Mouse (Mus musculus) cerebellum, adult 2 months (tissue): Measurements from ENCODE around the gene Smim26. TPM values are rescaled to one million over a fixed set of nuclear protein-coding genes. Genes with fewer than 3 reads are reported as not detected.

Experiments used
- DNase-seq, 2 experiments: peaks; one replicate each; pipeline ENCODE4 v3.0.0; 2021
- H3K27ac ChIP-seq: fragments of 200-500 bp; 2 replicates; pipeline ENCODE4 v1.5.1; 2012; ENCODE audit warnings: low read length, control low read depth, inconsistent platforms; ENCODE audit not compliant: insufficient read depth
- H3K27me3 ChIP-seq: fragments of 200-500 bp; 2 replicates; pipeline ENCODE4 v1.6.1; 2012; ENCODE audit warnings: inconsistent platforms, mild to moderate bottlenecking, low read length, moderate library complexity; ENCODE audit not compliant: control insufficient read depth, insufficient read depth
- H3K4me1 ChIP-seq: fragments of 200-500 bp; 2 replicates; pipeline ENCODE4 v1.6.1; 2011; ENCODE audit warnings: low read length; ENCODE audit not compliant: control insufficient read depth, insufficient read depth
- H3K4me3 ChIP-seq: fragments of 200-500 bp; replicated peaks from 2 replicates; pipeline ENCODE3; 2011; ENCODE audit warnings: mild to moderate bottlenecking, low read depth, low read length, control low read depth; ENCODE audit not compliant: insufficient read depth
- CTCF ChIP-seq: fragments of 200-500 bp; IDR thresholded peaks from 2 replicates; pipeline ENCODE4 v1.5.1; 2011; ENCODE audit warnings: low read depth, mild to moderate bottlenecking, control low read depth, low read length, moderate library complexity, borderline replicate concordance; ENCODE audit not compliant: insufficient read depth
- POLR2A ChIP-seq: fragments of 200-500 bp; IDR thresholded peaks from 2 replicates; pipeline ENCODE4 v1.6.1; 2011; ENCODE audit warnings: low read length, control low read depth, borderline replicate concordance; ENCODE audit not compliant: insufficient read depth
- WGBS: fragments of 180-500 bp; shearing (Covaris S2); methylation state at CpG from one replicate; pipeline ENCODE4 v1.1.7; 2018; 5-methylcytosine and 5-hydroxymethylcytosine counted together
- polyA plus RNA-seq: library from polyadenylated mRNA; depleted of rRNA; stranded (reverse); fragments of >200 nt; gene quantifications from 2 replicates; pipeline ENCODE4 v1.2.3, GENCODE M21; 2012; rRNA removed

Smim26 gene
- polyA plus RNA-seq, 1 experiment, result 99.1 TPM

DNA sequence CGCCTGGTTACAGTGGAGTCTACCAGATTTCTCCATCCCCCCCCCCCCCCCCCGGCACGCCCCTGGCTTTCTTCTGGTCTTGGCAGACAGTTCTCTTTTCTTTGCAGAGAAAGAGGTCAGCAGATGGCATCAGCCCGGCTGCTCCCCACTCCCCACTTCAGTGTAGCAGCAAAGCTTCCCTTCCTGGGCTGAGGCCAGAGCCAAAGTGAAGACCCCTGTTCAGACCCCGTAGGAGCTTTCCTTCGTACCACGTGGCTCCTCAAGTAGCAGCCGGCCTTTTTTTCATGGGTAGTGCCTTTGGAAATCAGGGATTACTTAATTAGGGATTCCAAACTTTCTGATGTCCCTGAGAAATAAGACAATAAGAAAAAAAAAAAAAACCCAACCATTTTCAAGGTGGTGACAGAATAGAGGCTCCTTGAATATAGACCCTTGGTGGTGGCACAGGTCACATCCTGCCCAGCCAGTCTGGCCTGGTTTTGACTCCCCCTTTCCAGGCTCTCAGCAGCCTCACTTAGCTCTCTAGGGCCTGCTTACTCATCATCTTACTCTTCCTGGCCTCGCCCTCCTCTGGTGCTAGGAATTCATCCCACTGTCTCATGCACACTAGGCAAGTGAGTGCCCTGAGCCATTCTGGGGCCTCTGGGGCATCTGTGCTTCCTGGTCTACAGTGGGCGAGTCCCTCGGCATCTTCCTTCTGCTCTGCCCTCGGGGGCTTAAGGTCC, 44.0 kb downstream of the Smim26 start:
- H3K4me1 ChIP-seq, result no peaks in the 10 kb centered on the region
- no peak overlapping the region for H3K27ac ChIP-seq
- no peak overlapping the region for H3K4me3 ChIP-seq
- no peak for TF ChIP-seq POLR2A
- no peak for TF ChIP-seq CTCF
- WGBS, result 44% methylated on average over 12 of the region's 12 CpGs
- no peak for DNase-seq
- H3K27me3 ChIP-seq, result no peaks in the 10 kb centered on the region

DNA sequence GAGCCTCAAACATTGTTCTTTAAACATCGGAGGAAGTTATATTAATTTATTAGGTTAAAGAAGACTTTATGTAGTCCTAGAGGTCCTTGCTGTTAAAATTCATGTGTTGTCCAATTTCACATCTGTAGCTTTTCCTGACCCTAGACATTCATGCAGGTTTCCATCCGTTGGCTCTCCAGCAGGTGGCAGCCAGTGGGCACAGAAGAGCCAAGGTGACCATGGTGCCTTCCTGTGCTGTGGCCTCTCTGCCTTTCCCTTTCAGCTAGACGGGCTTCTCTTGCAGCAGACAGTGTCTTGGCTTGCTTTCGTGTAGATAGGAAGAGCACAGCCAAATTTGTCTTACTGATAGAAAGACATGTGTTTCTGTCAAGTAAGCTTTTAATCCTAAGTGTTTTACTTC, 44.9 kb downstream of the Smim26 start:
- 34% methylated on average over 4 of the region's 4 CpGs for WGBS
- TF ChIP-seq CTCF (peak; percentile 59), POLR2A (no peak)
- DNase-seq, result peak in 1 of 2 experiments; percentile 26

DNA sequence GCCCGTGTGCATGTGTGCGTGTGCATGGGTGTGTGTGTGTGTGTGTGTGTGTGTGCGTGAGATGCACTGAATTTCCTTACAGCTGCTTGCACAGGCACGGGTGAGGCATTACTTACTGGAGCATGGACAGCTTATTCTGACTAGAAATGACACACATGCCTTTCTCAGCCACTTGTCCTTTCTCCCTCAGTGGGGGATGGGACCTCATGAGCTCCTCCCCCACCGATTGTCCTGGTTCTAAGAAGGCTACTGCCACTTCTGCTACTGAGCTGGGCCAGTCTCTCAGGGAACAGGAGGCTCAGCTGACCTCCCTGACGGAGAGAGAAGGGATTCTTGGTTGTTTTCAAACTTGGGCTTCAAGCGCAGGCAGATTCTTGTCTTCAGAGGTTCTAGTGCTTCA, 46.2 kb downstream of the Smim26 start:
- no peak overlapping the region for H3K4me3 ChIP-seq
- H3K4me1 ChIP-seq, result no peaks in the 10 kb centered on the region
- H3K27me3 ChIP-seq, result no peaks in the 10 kb centered on the region
- DNase-seq, result no peak
- TF ChIP-seq CTCF (no peak), POLR2A (no peak)
- WGBS, result 77% methylated on average over 7 of the region's 7 CpGs
- no peak overlapping the region for H3K27ac ChIP-seq

More for the DNA sequence above, 44.9 kb downstream of the Smim26 start:
- Histone ChIP-seq H3K27ac (no peak overlapping the region), H3K4me1 (no peaks in the 10 kb centered on the region), H3K4me3 (no peak overlapping the region), H3K27me3 (no peaks in the 10 kb centered on the region)

DNA sequence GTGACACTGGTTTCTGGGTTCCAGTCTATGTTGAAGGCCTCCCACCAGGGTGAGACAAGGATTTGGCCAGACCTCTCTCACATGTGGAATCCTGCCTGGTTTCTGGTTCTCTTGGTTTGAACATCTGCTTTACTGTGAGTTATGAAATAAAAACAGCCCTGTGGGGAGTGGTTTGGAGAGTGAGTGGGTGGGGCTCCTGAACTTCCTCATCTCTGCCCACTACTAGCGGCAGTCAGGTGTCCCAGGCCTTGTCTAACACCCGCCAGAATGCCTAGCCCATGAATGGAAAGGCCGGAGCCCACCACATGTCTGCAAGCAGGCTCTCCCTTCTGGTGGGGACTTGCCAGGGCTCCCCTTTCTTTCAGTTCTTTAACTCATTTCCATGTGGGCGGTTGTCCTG, 48.1 kb downstream of the Smim26 start:
- no peak for TF ChIP-seq POLR2A
- no peak for TF ChIP-seq CTCF
- Histone ChIP-seq H3K4me1 (no peaks in the 10 kb centered on the region), H3K4me3 (no peak overlapping the region), H3K27me3 (no peaks in the 10 kb centered on the region; the same call in 1 of the 2 replicates), H3K27ac (no peak overlapping the region)
- WGBS, result 82% methylated on average over 4 of the region's 4 CpGs
- DNase-seq, result no peak

Other genes starting within 250 kb of the Smim26 start
- gene Kat14, start 225.1 kb upstream of the Smim26 start, polyA plus RNA-seq, result 34.1 and 35.3 TPM in 2 replicates
- not detected in 2 replicates for gene Pet117, start 225.1 kb upstream of the Smim26 start, polyA plus RNA-seq
- 83.3 and 94.1 TPM in 2 replicates for gene Dzank1, start 66.6 kb upstream of the Smim26 start, polyA plus RNA-seq
- 21.4 and 24.7 TPM in 2 replicates for gene Polr3f, start 66.3 kb upstream of the Smim26 start, polyA plus RNA-seq
- 30.1 and 30.2 TPM in 2 replicates for gene Rbbp9, start 43.2 kb upstream of the Smim26 start, polyA plus RNA-seq
- gene Sec23b, start 37.8 kb upstream of the Smim26 start, polyA plus RNA-seq, result 65.3 and 72.8 TPM in 2 replicates
- 74.5 and 75.3 TPM in 2 replicates for gene Dtd1, start 5.8 kb downstream of the Smim26 start, polyA plus RNA-seq
- not detected in 2 replicates for gene Scp2d1, start 229.6 kb downstream of the Smim26 start, polyA plus RNA-seq